9 mouse cellular contexts compared by ENCODE assay signal in the genomic region with DNA sequence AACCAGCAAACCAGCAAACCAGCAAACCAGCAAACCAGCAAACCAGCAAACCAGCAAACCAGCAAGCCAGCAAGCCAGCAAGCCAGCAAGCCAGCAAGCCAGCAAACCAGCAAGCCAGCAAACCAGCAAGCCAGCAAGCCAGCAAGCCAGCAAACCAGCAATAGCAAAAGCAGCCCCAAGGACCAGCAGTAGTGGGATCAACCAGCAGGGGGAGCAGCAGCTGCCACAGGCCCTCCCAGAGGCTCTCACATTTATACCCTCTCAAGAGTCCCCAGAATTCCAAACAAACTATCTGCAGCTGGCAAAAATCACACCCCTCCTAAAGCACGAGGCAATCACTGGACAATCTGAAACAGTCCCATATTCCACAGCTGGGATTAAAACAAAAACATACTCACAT.
A peak's percentile ranks its signal among the peaks of the same experiment; 100 is the strongest.
DNase-seq lines count a peak whose midpoint lies in the region; ATAC-seq lines count a peak whose summit lies in the region.
"Had no signal": no experiment of that assay in that cellular context is flagged by ENCODE, and none has a peak within 500 bp of the region (broad histone marks: within the 10 kb centered on the region; RNA-seq: fewer than 3 reads in every experiment).

No protein-coding gene starts in this region.

- no peak for ATAC-seq in hindbrain, embryonic 14.5 days (ENCODE audit: low FRiP score)
- ATAC-seq in hindbrain, embryonic 12.5 days (ENCODE audit: low FRiP score) = no peak
- ATAC-seq in neural tube, embryonic 11.5 days (ENCODE audit: insufficient read depth, low FRiP score, low TSS enrichment) = no peak

- H3K36me3 ChIP-seq in hindbrain, embryonic 14.5 days (replicated peaks; ENCODE audit: control insufficient read depth, insufficient read depth) = no peaks in the 10 kb centered on the region
- H3K36me3 ChIP-seq in hindbrain, embryonic 12.5 days = no peaks in the 10 kb centered on the region
- no peaks in the 10 kb centered on the region for H3K36me3 ChIP-seq in neural tube, embryonic 11.5 days (ENCODE audit: control insufficient read depth, insufficient read depth, low read length)

- no peaks in the 10 kb centered on the region for H3K9me3 ChIP-seq in hindbrain, embryonic 14.5 days (ENCODE audit: control insufficient read depth, low read length)
- no peaks in the 10 kb centered on the region for H3K9me3 ChIP-seq in hindbrain, embryonic 12.5 days (replicated peaks)
- H3K9me3 ChIP-seq in neural tube, embryonic 11.5 days (ENCODE audit: control insufficient read depth, low read length) = no peaks in the 10 kb centered on the region
- H3K9me3 ChIP-seq: megakaryocyte, embryonic 14.5 days had no signal

- no peak overlapping the region for H3K9ac ChIP-seq in hindbrain, embryonic 14.5 days
- no peak overlapping the region for H3K9ac ChIP-seq in hindbrain, embryonic 12.5 days
- no peak overlapping the region for H3K9ac ChIP-seq in neural tube, embryonic 11.5 days (ENCODE audit: low read length)

- no peaks in the 10 kb centered on the region for H3K27me3 ChIP-seq in hindbrain, embryonic 14.5 days (ENCODE audit: control insufficient read depth, insufficient read depth, low read length)
- no peaks in the 10 kb centered on the region for H3K27me3 ChIP-seq in hindbrain, embryonic 12.5 days
- no peaks in the 10 kb centered on the region for H3K27me3 ChIP-seq in neural tube, embryonic 11.5 days (ENCODE audit: control insufficient read depth, insufficient read depth, low read length)

- H3K4me1 ChIP-seq in hindbrain, embryonic 14.5 days (replicated peaks; ENCODE audit: control insufficient read depth, insufficient read depth, low read length) = no peaks in the 10 kb centered on the region
- H3K4me1 ChIP-seq in hindbrain, embryonic 12.5 days = no peaks in the 10 kb centered on the region
- no peaks in the 10 kb centered on the region for H3K4me1 ChIP-seq in neural tube, embryonic 11.5 days (ENCODE audit: control insufficient read depth, insufficient read depth, low read length)
- H3K4me1 ChIP-seq: megakaryocyte, embryonic 14.5 days had no signal

- no peak overlapping the region for H3K4me2 ChIP-seq in hindbrain, embryonic 14.5 days (replicated peaks)
- H3K4me2 ChIP-seq in hindbrain, embryonic 12.5 days (replicated peaks) = no peak overlapping the region
- no peak overlapping the region for H3K4me2 ChIP-seq in neural tube, embryonic 11.5 days (ENCODE audit: low read depth)

- no peak overlapping the region for H3K4me3 ChIP-seq in hindbrain, embryonic 14.5 days (replicated peaks; ENCODE audit: low read length)
- H3K4me3 ChIP-seq in hindbrain, embryonic 12.5 days = no peak overlapping the region
- H3K4me3 ChIP-seq in neural tube, embryonic 11.5 days (ENCODE audit: low read depth, low read length) = no peak overlapping the region
- H3K4me3 ChIP-seq: megakaryocyte, embryonic 14.5 days had no signal

- DNase-seq in hindbrain, embryonic 14.5 days (ENCODE audit: low spot score) = peak; percentile 64
- peak; percentile 57 for DNase-seq in NIH3T3 (ENCODE audit: low read depth)
- peak; percentile 51 to 71 for DNase-seq in cerebellum, postnatal 25 days
- peak; percentile 18 to 25 for DNase-seq in heart, adult 9 months (ENCODE audit: low spot score in 2 of 2)
- DNase-seq in left cerebral cortex, adult 18-20 months (ENCODE audit: low spot score in 2 of 2) = peak; percentile 75 to 84
- peak; percentile 78 for DNase-seq in neural tube, embryonic 11.5 days (ENCODE audit: low spot score)
- peak; percentile 80 for DNase-seq in thymus, postnatal 25 days

- H3K27ac ChIP-seq in hindbrain, embryonic 14.5 days = no peak overlapping the region
- H3K27ac ChIP-seq in hindbrain, embryonic 12.5 days = no peak overlapping the region
- H3K27ac ChIP-seq in neural tube, embryonic 11.5 days (ENCODE audit: low read depth, low read length) = no peak overlapping the region

- WGBS in hindbrain, embryonic 14.5 days = 50% methylated on average over 1 of the region's 1 CpGs
- WGBS in hindbrain, embryonic 12.5 days = 35% methylated on average over 1 of the region's 1 CpGs
- 44% methylated on average over 1 of the region's 1 CpGs for WGBS in neural tube, embryonic 11.5 days

Comparison
In these comparisons a context has a peak if more than half of its experiments do, and no peak if none do; other contexts are left out.
1. DNase-seq: peak in every context shown above with its lines; median percentile 80 in thymus, postnatal 25 days; 80 in left cerebral cortex, adult 18-20 months; 78 in neural tube, embryonic 11.5 days; 64 in hindbrain, embryonic 14.5 days; 61 in cerebellum, postnatal 25 days; 57 in NIH3T3; 22 in heart, adult 9 months.